Mouse (Mus musculus) stomach, embryonic 16.5 days (tissue): Measurements from ENCODE around the gene Rasgrf2. TPM values are rescaled to one million over a fixed set of nuclear protein-coding genes. Genes with fewer than 3 reads are reported as not detected.

Source experiments
- ATAC-seq: fragments of 200-750 bp; cut with Nextera tagmentation; 2 replicates; pipeline ENCODE4 v1.8.0; 2017; ENCODE audit warnings: moderate number of reproducible peaks, moderate TSS enrichment; ENCODE audit not compliant: insufficient read depth, low FRiP score
- H3K27ac ChIP-seq: fragments of 300-500 bp; sonication (generic); 2 replicates; pipeline ENCODE4 v1.5.1; 2014; ENCODE audit warnings: low read length
- H3K27me3 ChIP-seq: fragments of 300-500 bp; sonication (generic); 2 replicates; pipeline ENCODE4 v1.6.1; 2014; ENCODE audit warnings: low read length, control low read depth, mixed read lengths; ENCODE audit not compliant: control insufficient read depth, insufficient read depth
- H3K36me3 ChIP-seq: fragments of 300-500 bp; sonication (generic); 2 replicates; pipeline ENCODE4 v1.6.1; 2014; ENCODE audit warnings: low read length; ENCODE audit not compliant: control insufficient read depth, insufficient read depth
- H3K4me1 ChIP-seq: fragments of 300-500 bp; sonication (generic); 2 replicates; pipeline ENCODE4 v1.6.1; 2014; ENCODE audit warnings: low read length, control low read depth, mixed read lengths; ENCODE audit not compliant: control insufficient read depth, insufficient read depth
- H3K4me2 ChIP-seq: fragments of 300-500 bp; sonication (generic); 2 replicates; pipeline ENCODE4 v1.6.1; 2014; ENCODE audit warnings: low read depth, low read length, mixed read lengths
- H3K4me3 ChIP-seq: fragments of 300-500 bp; sonication (generic); replicated peaks from 2 replicates; pipeline ENCODE4 v1.5.1; 2014; ENCODE audit warnings: mild to moderate bottlenecking, low read length
- H3K9ac ChIP-seq: fragments of 300-500 bp; sonication (generic); 2 replicates; pipeline ENCODE4 v1.6.1; 2014; ENCODE audit warnings: low read length
- H3K9me3 ChIP-seq: fragments of 300-500 bp; sonication (generic); replicated peaks from 2 replicates; pipeline ENCODE4 v1.6.1; 2016; ENCODE audit warnings: low read length, control low read depth; ENCODE audit not compliant: control insufficient read depth
- WGBS: fragments of 180-500 bp; shearing (Covaris S2); extraction: QIAGEN DNeasy Blood & Tissue Kit; methylation state at CpG from one replicate; pipeline ENCODE4 v1.1.7; 2014; 5-methylcytosine and 5-hydroxymethylcytosine counted together
- polyA plus RNA-seq: library from polyadenylated mRNA; unstranded; fragments of >200 nt; fragmentation: Nextera tagmentation; extraction: Ambion mirVana; gene quantifications from 2 replicates; pipeline ENCODE4 v1.2.1, GENCODE M21; 2015

The Rasgrf2 gene
- polyA plus RNA-seq, 1 experiment from 2014 or later: 0.77 TPM

DNA sequence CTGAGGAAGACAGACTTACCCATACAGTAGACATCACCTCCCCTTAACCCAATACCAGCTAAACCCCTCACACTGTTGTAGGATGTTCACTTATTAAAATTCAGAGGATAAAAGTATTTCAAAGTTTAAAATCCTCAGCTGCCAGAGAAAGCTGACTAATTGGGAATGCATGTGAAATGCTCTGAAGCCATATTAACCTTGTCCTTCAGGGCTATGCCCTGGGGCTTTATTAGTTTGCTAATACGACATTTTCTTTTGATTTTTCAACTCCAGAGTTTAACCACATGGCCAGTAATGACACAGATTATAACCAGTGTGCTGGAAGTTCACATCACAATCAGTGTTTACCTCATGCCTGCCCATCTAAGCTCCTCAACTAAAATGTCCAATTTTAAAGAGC, 192.6 kb downstream of the Rasgrf2 start:
- Histone ChIP-seq H3K4me2 (no peak overlapping the region), H3K27ac (no peak overlapping the region), H3K4me1 (no peaks in the 10 kb centered on the region), H3K27me3 (no peaks in the 10 kb centered on the region), H3K36me3 (no peaks in the 10 kb centered on the region), H3K9ac (no peak overlapping the region), H3K4me3 (no peak overlapping the region), H3K9me3 (no peaks in the 10 kb centered on the region)
- WGBS: 56% methylated on average over 1 of the region's 1 CpGs
- ATAC-seq: no peak

DNA sequence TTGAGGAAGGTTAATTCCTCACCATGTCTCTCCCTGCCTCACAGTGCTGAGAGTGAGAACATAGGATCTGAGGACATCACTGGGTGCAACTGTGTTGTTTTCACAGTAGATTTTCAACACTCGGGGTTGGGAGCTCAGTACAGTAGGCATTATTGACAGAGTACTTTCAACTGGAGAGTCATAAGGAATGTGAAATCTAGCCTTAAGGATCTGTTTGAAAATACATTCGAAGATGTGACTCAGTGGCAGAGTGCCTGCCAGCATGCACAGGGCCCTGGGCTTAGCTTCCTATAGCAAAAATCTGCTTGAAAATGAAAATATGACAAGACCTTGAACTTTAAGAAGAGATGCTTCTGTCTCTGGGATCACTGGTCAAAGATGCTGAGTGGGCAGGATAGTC, 194.2 kb downstream of the Rasgrf2 start:
- no peak overlapping the region for H3K4me2 ChIP-seq
- no peak overlapping the region for H3K4me3 ChIP-seq
- H3K4me1 ChIP-seq: no peaks in the 10 kb centered on the region
- no peak for ATAC-seq
- 81% methylated on average over 2 of the region's 2 CpGs for WGBS
- H3K27me3 ChIP-seq: no peaks in the 10 kb centered on the region
- no peak overlapping the region for H3K27ac ChIP-seq
- H3K9me3 ChIP-seq: no peaks in the 10 kb centered on the region
- no peaks in the 10 kb centered on the region for H3K36me3 ChIP-seq
- H3K9ac ChIP-seq: no peak overlapping the region

DNA sequence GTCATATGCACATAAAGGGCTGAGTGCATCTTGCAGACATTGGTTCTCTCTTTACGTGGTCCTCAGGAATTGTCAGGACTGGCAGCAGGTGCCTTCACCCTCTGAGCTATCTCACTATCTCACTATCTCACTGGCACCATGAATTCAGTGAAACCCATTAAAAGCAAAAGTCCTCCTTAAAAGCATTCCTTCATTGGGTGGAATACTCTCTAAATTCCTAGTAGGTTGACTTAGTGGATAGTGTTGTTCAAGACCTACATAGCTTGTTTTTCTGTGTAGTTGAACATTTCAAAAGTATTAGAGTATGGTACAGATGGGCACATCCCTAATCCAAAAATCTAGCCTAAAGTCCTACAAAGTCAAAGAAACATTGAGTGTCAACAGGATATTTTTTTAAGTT, 199.3 kb downstream of the Rasgrf2 start:
- H3K27me3 ChIP-seq: no peaks in the 10 kb centered on the region
- no peaks in the 10 kb centered on the region for H3K4me1 ChIP-seq
- H3K27ac ChIP-seq: no peak overlapping the region
- no peak for ATAC-seq
- H3K4me3 ChIP-seq: no peak overlapping the region
- H3K4me2 ChIP-seq: no peak overlapping the region
- no peaks in the 10 kb centered on the region for H3K36me3 ChIP-seq
- no peak overlapping the region for H3K9ac ChIP-seq
- H3K9me3 ChIP-seq: no peaks in the 10 kb centered on the region
- 90% methylated on average over 1 of the region's 1 CpGs for WGBS

DNA sequence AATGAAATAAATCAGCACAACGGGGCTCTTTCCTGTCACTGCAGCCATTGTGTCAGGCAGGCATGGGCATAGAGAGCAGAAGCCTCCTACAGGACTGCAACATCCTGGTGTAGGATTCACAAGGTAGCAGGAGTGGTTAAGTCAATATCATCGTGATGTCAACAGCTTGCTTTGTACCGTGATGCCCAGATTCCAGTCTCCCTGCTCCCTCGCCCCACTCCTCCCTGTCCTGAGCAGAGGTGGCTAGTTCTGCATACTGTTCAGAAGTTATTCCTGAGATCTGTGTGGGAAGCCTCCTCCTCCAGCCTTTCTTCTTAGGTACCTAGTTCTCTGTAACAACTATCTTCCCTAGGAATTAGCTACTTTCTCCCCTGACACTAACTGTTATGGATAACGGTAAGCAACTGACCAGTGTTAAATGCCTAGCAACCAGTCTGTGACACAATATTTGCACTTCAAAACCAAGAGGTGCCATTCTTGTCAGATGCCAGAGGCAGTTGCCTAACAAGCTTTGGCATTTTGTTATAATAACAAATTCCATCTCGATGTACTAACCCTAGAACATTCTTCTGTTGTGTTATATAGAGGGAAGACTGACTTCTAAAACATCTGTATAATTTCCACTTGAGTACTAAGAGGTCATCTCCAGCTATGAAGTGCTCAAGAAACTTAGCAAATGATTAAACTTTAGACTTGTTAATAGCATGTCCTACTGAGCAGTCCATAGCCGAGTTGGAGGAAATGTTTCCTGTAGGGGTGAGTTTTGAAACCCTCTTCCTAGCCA, 201.3 kb downstream of the Rasgrf2 start:
- Histone ChIP-seq H3K9me3 (no peaks in the 10 kb centered on the region), H3K27ac (no peak overlapping the region), H3K27me3 (no peaks in the 10 kb centered on the region), H3K36me3 (no peaks in the 10 kb centered on the region), H3K4me3 (no peak overlapping the region), H3K4me1 (no peaks in the 10 kb centered on the region), H3K9ac (no peak overlapping the region), H3K4me2 (no peak overlapping the region)
- ATAC-seq: no peak
- WGBS: 56% methylated on average over 7 of the region's 7 CpGs

DNA sequence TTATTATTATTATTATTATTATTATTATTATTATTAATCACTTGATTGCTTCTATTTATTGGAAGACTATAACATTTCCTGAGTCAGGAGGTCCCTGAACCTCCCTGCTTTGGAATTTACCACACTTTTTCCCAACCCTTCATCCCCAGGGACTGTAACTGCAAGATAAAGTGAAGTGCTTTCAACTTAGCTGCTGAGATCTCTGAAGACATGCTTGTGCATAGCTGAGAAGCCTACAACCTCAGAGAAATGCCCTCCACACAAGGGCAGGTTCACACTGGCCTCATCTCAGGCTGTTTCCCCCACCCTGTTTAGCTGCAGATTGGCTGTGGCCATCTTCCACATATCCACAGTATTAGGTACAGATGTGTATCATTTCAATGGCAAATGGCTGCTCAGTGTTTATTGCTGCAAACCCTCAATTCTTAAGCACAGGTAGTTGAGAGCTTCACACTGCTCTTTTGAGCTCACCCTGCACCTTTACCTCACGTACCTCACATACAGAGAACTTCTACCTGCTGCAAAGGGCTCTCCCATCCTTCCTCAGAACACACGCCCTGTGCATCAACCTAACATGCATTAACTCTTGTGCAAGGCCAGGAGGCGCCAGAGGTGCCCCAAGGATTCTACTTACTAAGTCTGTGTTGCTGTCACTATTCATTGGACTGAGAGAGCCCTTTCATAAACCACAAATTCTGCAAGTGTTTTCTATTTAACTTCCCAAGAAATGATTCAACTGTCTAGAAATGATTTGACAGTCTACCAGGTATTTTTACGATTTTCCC, 202.7 kb downstream of the Rasgrf2 start:
- ATAC-seq: no peak
- H3K27me3 ChIP-seq: no peaks in the 10 kb centered on the region

DNA sequence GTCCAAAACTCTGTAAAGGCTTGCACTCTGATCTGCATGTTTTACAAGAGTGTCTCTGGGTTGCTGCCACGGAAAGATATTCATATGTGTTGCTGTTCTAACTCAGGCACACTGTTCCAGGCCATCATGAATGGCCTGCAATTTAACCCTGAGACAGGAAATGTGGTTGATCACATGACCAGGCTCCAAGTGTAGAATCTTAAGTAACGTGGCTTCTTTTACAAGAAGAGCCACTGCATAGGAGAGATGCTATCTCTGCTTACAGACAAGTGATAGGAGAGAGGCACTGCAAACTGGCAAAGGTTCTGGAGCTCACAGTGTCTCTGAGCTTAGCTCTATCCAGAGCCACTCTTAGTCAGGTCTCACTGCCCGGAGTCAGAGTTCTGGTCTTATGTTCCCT, 210.4 kb downstream of the Rasgrf2 start:
- Histone ChIP-seq H3K27ac (no peak overlapping the region), H3K9me3 (no peaks in the 10 kb centered on the region), H3K4me1 (no peaks in the 10 kb centered on the region), H3K9ac (no peak overlapping the region), H3K4me3 (no peak overlapping the region), H3K27me3 (no peaks in the 10 kb centered on the region), H3K36me3 (no peaks in the 10 kb centered on the region), H3K4me2 (no peak overlapping the region)
- ATAC-seq: no peak
- WGBS: 69% methylated on average over 3 of the region's 3 CpGs

More for the DNA sequence above, 202.7 kb downstream of the Rasgrf2 start:
- no peak overlapping the region for H3K4me3 ChIP-seq
- no peaks in the 10 kb centered on the region for H3K36me3 ChIP-seq
- no peaks in the 10 kb centered on the region for H3K4me1 ChIP-seq
- 68% methylated on average over 4 of the region's 4 CpGs for WGBS
- no peak overlapping the region for H3K4me2 ChIP-seq
- H3K27ac ChIP-seq: no peak overlapping the region
- H3K9ac ChIP-seq: no peak overlapping the region
- H3K9me3 ChIP-seq: no peaks in the 10 kb centered on the region

DNA sequence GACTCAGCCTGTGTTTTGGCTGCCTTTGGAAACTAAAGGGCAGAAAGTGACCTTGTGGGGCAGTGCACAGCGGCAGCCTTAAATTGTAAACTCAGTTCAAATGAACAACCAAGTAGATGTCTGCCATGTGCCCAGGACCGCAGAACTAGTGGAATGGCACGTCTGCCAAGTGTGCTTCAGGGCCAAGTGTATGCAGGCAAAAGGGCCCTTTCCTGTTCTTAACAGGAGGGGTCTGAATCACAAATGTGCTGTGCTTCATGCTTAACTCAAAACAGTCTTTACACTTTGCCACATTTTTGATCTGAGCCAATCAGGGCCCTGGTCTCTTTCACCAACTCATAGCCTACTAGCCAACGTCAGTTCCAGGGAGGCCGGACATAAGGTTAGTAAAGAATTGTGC, 212.7 kb downstream of the Rasgrf2 start:
- ATAC-seq: no peak
- no peak overlapping the region for H3K4me2 ChIP-seq
- H3K4me3 ChIP-seq: no peak overlapping the region
- no peak overlapping the region for H3K27ac ChIP-seq
- H3K9me3 ChIP-seq: no peaks in the 10 kb centered on the region
- WGBS: 84% methylated on average over 5 of the region's 5 CpGs
- H3K4me1 ChIP-seq: no peaks in the 10 kb centered on the region
- no peak overlapping the region for H3K9ac ChIP-seq
- H3K27me3 ChIP-seq: no peaks in the 10 kb centered on the region
- no peaks in the 10 kb centered on the region for H3K36me3 ChIP-seq

DNA sequence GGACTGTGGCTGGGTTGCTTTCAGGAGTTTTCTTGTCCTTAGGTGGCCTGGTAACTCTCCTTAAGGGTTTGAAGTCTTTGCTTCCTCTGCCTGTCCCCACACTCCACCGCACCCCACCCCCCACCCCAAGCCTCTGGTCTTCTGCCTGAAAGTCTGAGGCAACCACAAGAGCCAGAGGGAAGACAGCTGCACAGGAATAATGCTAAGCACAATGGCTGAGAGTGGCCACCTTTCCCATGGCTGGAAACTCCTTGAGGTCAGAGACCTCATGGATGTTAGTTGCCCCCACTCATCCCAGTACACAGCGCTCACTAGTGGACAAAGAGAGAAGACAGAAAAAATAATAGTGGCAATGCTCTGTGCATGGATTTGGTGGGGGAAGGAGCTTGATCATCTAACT, 213.6 kb downstream of the Rasgrf2 start:
- 74% methylated on average over 2 of the region's 2 CpGs for WGBS
- H3K9ac ChIP-seq: no peak overlapping the region
- H3K36me3 ChIP-seq: no peaks in the 10 kb centered on the region
- no peak for ATAC-seq
- H3K27me3 ChIP-seq: no peaks in the 10 kb centered on the region
- no peaks in the 10 kb centered on the region for H3K9me3 ChIP-seq
- no peak overlapping the region for H3K4me3 ChIP-seq
- H3K4me2 ChIP-seq: no peak overlapping the region
- H3K27ac ChIP-seq: no peak overlapping the region
- no peaks in the 10 kb centered on the region for H3K4me1 ChIP-seq

DNA sequence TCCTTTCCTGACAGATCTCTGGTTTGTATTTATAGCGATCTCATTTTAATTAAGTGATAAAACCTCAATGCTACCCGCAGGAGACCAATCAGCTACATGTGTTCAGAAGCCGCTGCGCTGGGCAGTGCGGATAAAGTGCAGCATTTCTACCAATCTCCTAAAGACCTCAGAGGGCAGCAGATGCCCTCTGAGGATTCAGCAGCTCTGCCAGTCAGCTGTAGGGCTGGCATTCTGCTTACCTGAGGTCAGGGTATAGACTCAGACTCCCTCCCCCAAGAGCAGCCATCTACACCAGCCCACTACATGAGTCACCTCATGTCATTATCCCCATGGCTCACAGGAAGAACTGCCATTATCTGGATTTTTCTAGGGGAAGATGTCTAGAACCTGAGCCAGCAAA, 215.1 kb downstream of the Rasgrf2 start:
- Histone ChIP-seq H3K4me1 (no peaks in the 10 kb centered on the region), H3K4me2 (no peak overlapping the region), H3K36me3 (no peaks in the 10 kb centered on the region), H3K27ac (no peak overlapping the region), H3K27me3 (no peaks in the 10 kb centered on the region), H3K4me3 (no peak overlapping the region), H3K9ac (no peak overlapping the region), H3K9me3 (no peaks in the 10 kb centered on the region)
- ATAC-seq: no peak
- 85% methylated on average over 5 of the region's 5 CpGs for WGBS
